Mouse (Mus musculus) mature B cell (primary cell): Measurements from ENCODE around the gene Mindy4b-ps.
"Not testable (repeated sequence)": the region's sequence is repeated elsewhere in the genome, so short reads cannot be mapped to it uniquely, and the experiment has no call there.

ENCODE experiments used
- in situ Hi-C: fragments of 300-500 bp; cut with MboI; formaldehyde crosslinking; loops from 2 replicates; pipeline ENCODE4 v1.14.3; 2019

The Mindy4b-ps gene

GRCm38 (mm10) chr3:58822211-58822610 is at the start of gene Mindy4b-ps:
TSS of gene Mindy4b-ps (minus strand) at chr3:58822311.
- in situ Hi-C loops, result no loop called here

- in situ Hi-C loops, result not testable (repeated sequence)
Measured at GRCm38 (mm10) chr3:58871882-58872281, 49.8 kb upstream of the Mindy4b-ps start.

- in situ Hi-C loops, result no loop called here
Measured at GRCm38 (mm10) chr3:58865690-58866089, 43.6 kb upstream of the Mindy4b-ps start.

- in situ Hi-C loops, result no loop called here
Measured at GRCm38 (mm10) chr3:58862976-58863375, 40.9 kb upstream of the Mindy4b-ps start.

GRCm38 (mm10) chr3:58843415-58843814 is 21.3 kb upstream of the Mindy4b-ps start:
- in situ Hi-C loops, result no loop called here

GRCm38 (mm10) chr3:58833442-58834160 is 11.5 kb upstream of the Mindy4b-ps start:
- in situ Hi-C loops, result no loop called here

GRCm38 (mm10) chr3:58832888-58833287 is 10.8 kb upstream of the Mindy4b-ps start:
- in situ Hi-C loops, result no loop called here

GRCm38 (mm10) chr3:58831586-58831985 is 9.5 kb upstream of the Mindy4b-ps start:
- in situ Hi-C loops, result no loop called here

- in situ Hi-C loops, result no loop called here
Measured at GRCm38 (mm10) chr3:58829926-58830325, 7.8 kb upstream of the Mindy4b-ps start.

- in situ Hi-C loops, result no loop called here
Measured at GRCm38 (mm10) chr3:58828366-58829153, 6.4 kb upstream of the Mindy4b-ps start.

GRCm38 (mm10) chr3:58826266-58826665 is 4.2 kb upstream of the Mindy4b-ps start:
- in situ Hi-C loops, result no loop called here

- in situ Hi-C loops, result no loop called here
Measured at GRCm38 (mm10) chr3:58817337-58817736, 4.8 kb downstream of the Mindy4b-ps start.

GRCm38 (mm10) chr3:58814191-58814590 is 7.9 kb downstream of the Mindy4b-ps start:
- in situ Hi-C loops, result no loop called here

GRCm38 (mm10) chr3:58810353-58810752 is 11.8 kb downstream of the Mindy4b-ps start:
- in situ Hi-C loops, result no loop called here

GRCm38 (mm10) chr3:58809111-58809915 is 12.8 kb downstream of the Mindy4b-ps start:
- in situ Hi-C loops, result no loop called here

- in situ Hi-C loops, result no loop called here
Measured at GRCm38 (mm10) chr3:58808636-58809035, 13.5 kb downstream of the Mindy4b-ps start.

- in situ Hi-C loops, result no loop called here
Measured at GRCm38 (mm10) chr3:58804745-58805144, 17.4 kb downstream of the Mindy4b-ps start.

GRCm38 (mm10) chr3:58798676-58799075 is 23.4 kb downstream of the Mindy4b-ps start:
- in situ Hi-C loops, result loop anchor here (25.0 kb wide), 2 partner anchors 286 to 961 kb away; partner anchors contain the start of gene Pfn2

- in situ Hi-C loops, result loop anchor here (25.0 kb wide), 2 partner anchors 286 to 961 kb away; partner anchors contain the start of gene Pfn2
Measured at GRCm38 (mm10) chr3:58798245-58798644, 23.9 kb downstream of the Mindy4b-ps start.

GRCm38 (mm10) chr3:58789473-58789872 is 32.6 kb downstream of the Mindy4b-ps start:
- in situ Hi-C loops, result loop anchor here (10.0 to 25.0 kb wide), 3 partner anchors 135 to 952 kb away; partner anchors contain the start of gene Pfn2

GRCm38 (mm10) chr3:58789033-58789432 is 33.1 kb downstream of the Mindy4b-ps start:
- in situ Hi-C loops, result loop anchor here (10.0 to 25.0 kb wide), 3 partner anchors 134 to 952 kb away; partner anchors contain the start of gene Pfn2

GRCm38 (mm10) chr3:58786470-58786869 is 35.6 kb downstream of the Mindy4b-ps start:
- in situ Hi-C loops, result loop anchor here (10.0 to 25.0 kb wide), 3 partner anchors 132 to 949 kb away; partner anchors contain the start of gene Pfn2
